Mouse (Mus musculus): ENCODE measurements around the gene Polm. TPM values are rescaled to one million over a fixed set of nuclear protein-coding genes. Genes with fewer than 3 reads are reported as not detected.
A peak's percentile ranks its signal among the peaks of the same experiment; 100 is the strongest.

Polm gene
- total and polyA plus RNA-seq, 3 experiments, result 5.4 to 18.3 TPM; not detected in 1

GRCm38 (mm10) chr11:5848741-5849140 is 10.9 kb upstream of the Polm start:
- H3K79me2 ChIP-seq (ENCODE audit: control insufficient read depth, insufficient read depth, low read length, poor library complexity), result no peaks in the 10 kb centered on the region
- H3K27ac ChIP-seq (ENCODE audit: control insufficient read depth, low read depth, low read length), result no peak overlapping the region
- H3K9ac ChIP-seq (ENCODE audit: control insufficient read depth, low read depth, low read length, poor library complexity, severe bottlenecking), result no peak overlapping the region
- H3K9me3 ChIP-seq (replicated peaks; ENCODE audit: insufficient read depth, low read length), result no peaks in the 10 kb centered on the region
- no peak for DNase-seq (ENCODE audit: low read depth, low spot score)
- peaks cover 0 to 4% of the 10 kb centered on the region in 2 experiments; a peak in 2 of 4 replicates for H3K36me3 ChIP-seq (ENCODE audit: control insufficient read depth in 1 of 2, insufficient read depth in 2 of 2, low read length in 2 of 2)
- H3K4me1 ChIP-seq (ENCODE audit: control insufficient read depth in 1 of 2, insufficient read depth in 2 of 2, low read length in 2 of 2), result peaks cover 2 to 18% of the 10 kb centered on the region in 2 experiments
- H3K27me3 ChIP-seq (ENCODE audit: control insufficient read depth in 1 of 2, insufficient read depth in 2 of 2, low read length in 2 of 2), result no peaks in the 10 kb centered on the region
- H3K4me3 ChIP-seq (ENCODE audit: control insufficient read depth in 1 of 2, insufficient read depth in 1 of 2, low read depth in 2 of 2, low read length in 2 of 2), result no peak overlapping the region
- TF ChIP-seq MYB (IDR thresholded peaks at IDR 0.05; ENCODE audit: low read depth, low read length) (no peak), ZNF384 (IDR thresholded peaks at IDR 0.05; ENCODE audit: low read depth, low read length) (no peak), CHD1 (IDR thresholded peaks at IDR 0.05; ENCODE audit: low read depth, low read length) (no peak), RCOR1 (IDR thresholded peaks at IDR 0.05; ENCODE audit: low read depth, low read length) (no peak), TAL1 (IDR thresholded peaks at IDR 0.05; ENCODE audit: low read length) (no peak), GATA1 (IDR thresholded peaks at IDR 0.05; ENCODE audit: low read depth, low read length) (no peak), E2F4 (IDR thresholded peaks at IDR 0.05; ENCODE audit: borderline replicate concordance, low read depth, low read length) (no peak), RAD21 (IDR thresholded peaks at IDR 0.05; ENCODE audit: low read depth, low read length) (no peak), GABPA (IDR thresholded peaks at IDR 0.05; ENCODE audit: low read depth, low read length) (no peak), BHLHE40 (IDR thresholded peaks at IDR 0.05; ENCODE audit: borderline replicate concordance, low read depth, low read length) (no peak), EP300 (IDR thresholded peaks at IDR 0.05; ENCODE audit: low read depth in 1 of 2, low read length in 2 of 2) (no peak), POLR2A (IDR thresholded peaks at IDR 0.05; ENCODE audit: control insufficient read depth in 1 of 2, insufficient read depth in 1 of 2, low read depth in 1 of 2, low read length in 2 of 2, poor library complexity in 1 of 2) (no peak), CHD2 (IDR thresholded peaks at IDR 0.05; ENCODE audit: low read length) (no peak), ZMIZ1 (IDR thresholded peaks at IDR 0.05; ENCODE audit: low read depth, low read length) (no peak), POLR2AphosphoS2 (IDR thresholded peaks at IDR 0.05; ENCODE audit: low read length) (no peak), MAFK (IDR thresholded peaks at IDR 0.05; ENCODE audit: borderline replicate concordance, low read depth, low read length) (no peak)

- Histone ChIP-seq H3K4me1 (ENCODE audit: control insufficient read depth in 1 of 2, insufficient read depth in 2 of 2, low read length in 2 of 2) (peaks cover 0 to 13% of the 10 kb centered on the region in 2 experiments; a peak in 3 of 4 replicates), H3K9me3 (replicated peaks; ENCODE audit: insufficient read depth, low read length) (no peaks in the 10 kb centered on the region), H3K9ac (ENCODE audit: control insufficient read depth, low read depth, low read length, poor library complexity, severe bottlenecking) (no peak overlapping the region), H3K4me3 (ENCODE audit: control insufficient read depth in 1 of 2, insufficient read depth in 1 of 2, low read depth in 2 of 2, low read length in 2 of 2) (no peak overlapping the region), H3K79me2 (ENCODE audit: control insufficient read depth, insufficient read depth, low read length, poor library complexity) (no peaks in the 10 kb centered on the region), H3K36me3 (ENCODE audit: control insufficient read depth in 1 of 2, insufficient read depth in 2 of 2, low read length in 2 of 2) (no peaks in the 10 kb centered on the region; a peak in 1 of 4 replicates), H3K27me3 (ENCODE audit: control insufficient read depth in 1 of 2, insufficient read depth in 2 of 2, low read length in 2 of 2) (no peaks in the 10 kb centered on the region), H3K27ac (ENCODE audit: control insufficient read depth, low read depth, low read length) (no peak overlapping the region)
- DNase-seq (ENCODE audit: low read depth, low spot score), result peak; percentile 41
- no peak for TF ChIP-seq GATA1 (IDR thresholded peaks at IDR 0.05; ENCODE audit: low read depth, low read length)
- peak; percentile 25; the same call in 1 of the 2 replicates for TF ChIP-seq MAX (IDR thresholded peaks at IDR 0.05; ENCODE audit: low read length)
- no peak for TF ChIP-seq POLR2AphosphoS5 (IDR thresholded peaks at IDR 0.05; ENCODE audit: borderline replicate concordance, low read depth, low read length)
- 0 out of 2 replicates have a peak, but pooled peaks have one; percentile 32 for TF ChIP-seq USF1 (IDR thresholded peaks at IDR 0.05; ENCODE audit: low read depth, low read length)
- TF ChIP-seq GABPA (IDR thresholded peaks at IDR 0.05; ENCODE audit: low read depth, low read length), result no peak
- no peak for TF ChIP-seq ZKSCAN1 (IDR thresholded peaks at IDR 0.05; ENCODE audit: low read depth, low read length)
These were observed 9.0 kb upstream of the Polm start for GRCm38 (mm10) chr11:5846639-5847345.

All from MEL (cell line).